Mouse (Mus musculus) left cerebral cortex, postnatal 25 days (tissue): ENCODE data around the gene Zfp808. TPM values are rescaled to one million over a fixed set of nuclear protein-coding genes. Genes with fewer than 3 reads are reported as not detected.
"Not testable (repeated sequence)": the region's sequence is repeated elsewhere in the genome, so short reads cannot be mapped to it uniquely, and the experiment has no call there.

Experiments used
- DNase-seq, 2 experiments: peaks; one replicate each; pipeline ENCODE4 v3.0.0; 2022; ENCODE audit warnings: low spot score in 2 of 2, mixed read lengths in 1 of 2
- intact Hi-C: fragments of 180-260 bp; cut with DNase I; formaldehyde crosslinking; loops from one replicate; pipeline ENCODE4 v1.15.1; 2025
- total RNA-seq, 2 experiments: library from RNA; stranded (reverse); gene quantifications; 2 replicates each; pipeline ENCODE4 v1.2.3; 2021

Zfp808 gene
- total RNA-seq = 1 to 10 TPM; 3.4 to 4.5 TPM

- intact Hi-C loops = not testable (repeated sequence)
- peak; percentile 26 to 54 for DNase-seq
Observed at GRCm38 (mm10) chr13:62129432-62130171, at the start of gene Zfp808. Gene Zfp808 (plus strand): TSS chr13:62129886.

DNA sequence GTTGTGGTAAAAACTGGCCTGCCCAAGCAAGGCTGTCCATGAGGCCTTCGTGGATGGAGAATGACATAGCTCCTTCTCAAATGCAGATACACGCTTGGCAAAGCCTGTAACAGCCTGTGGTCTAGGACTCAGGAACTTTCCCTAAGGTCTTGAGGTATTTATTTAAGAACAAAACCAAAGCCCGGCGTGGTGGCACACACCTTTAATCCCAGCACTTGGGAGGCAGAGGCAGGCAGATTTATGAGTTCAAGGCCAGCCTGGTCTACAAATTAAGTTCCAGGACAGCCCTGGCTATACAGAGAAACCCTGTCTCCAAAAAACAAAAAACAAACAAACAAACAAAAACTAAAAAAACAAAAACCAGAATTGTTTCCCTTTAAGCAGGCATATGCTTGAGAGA lies 30.9 kb upstream of the Zfp808 start:
- DNase-seq, intact Hi-C loops: not testable (repeated sequence)

DNA sequence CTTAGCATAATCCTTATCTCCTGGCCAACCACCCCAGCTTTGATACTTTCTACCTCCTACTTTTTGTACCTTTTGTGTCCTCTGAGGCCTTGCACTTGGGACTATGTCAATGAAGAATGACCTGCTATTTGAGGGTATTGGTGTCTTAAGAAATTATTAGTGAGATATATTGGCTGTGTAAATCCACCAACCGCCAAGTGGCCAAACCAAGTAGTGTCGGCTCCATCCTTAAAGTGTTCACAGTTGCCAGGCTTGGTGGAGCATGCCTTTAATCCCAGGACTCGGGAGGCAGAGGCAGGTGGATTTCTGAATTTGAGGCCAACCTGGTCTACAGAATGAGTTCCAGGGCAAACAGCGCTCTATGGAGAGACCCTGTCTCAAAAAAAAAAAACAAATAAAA lies 30.2 kb upstream of the Zfp808 start:
- DNase-seq, intact Hi-C loops: not testable (repeated sequence)

DNA sequence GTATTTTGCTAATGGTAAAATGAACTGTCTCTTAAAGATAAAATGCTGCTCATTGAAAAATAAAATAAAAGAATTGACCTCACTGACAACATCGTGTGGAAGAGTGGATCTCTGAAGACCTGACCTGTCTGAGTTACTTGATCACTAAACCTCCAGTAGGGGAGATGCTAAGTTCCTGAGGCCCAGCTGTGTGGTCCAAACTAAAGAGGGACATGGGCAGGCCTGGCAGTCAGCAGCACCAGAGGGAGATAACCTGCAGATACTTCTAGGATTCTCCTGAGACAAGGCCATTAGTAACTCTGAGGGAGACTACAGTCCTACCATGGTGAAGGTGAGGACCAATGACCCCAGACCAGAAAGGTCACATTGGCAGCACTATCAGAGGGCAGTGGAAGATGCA lies 27.3 kb upstream of the Zfp808 start:
- DNase-seq, intact Hi-C loops: not testable (repeated sequence)

DNA sequence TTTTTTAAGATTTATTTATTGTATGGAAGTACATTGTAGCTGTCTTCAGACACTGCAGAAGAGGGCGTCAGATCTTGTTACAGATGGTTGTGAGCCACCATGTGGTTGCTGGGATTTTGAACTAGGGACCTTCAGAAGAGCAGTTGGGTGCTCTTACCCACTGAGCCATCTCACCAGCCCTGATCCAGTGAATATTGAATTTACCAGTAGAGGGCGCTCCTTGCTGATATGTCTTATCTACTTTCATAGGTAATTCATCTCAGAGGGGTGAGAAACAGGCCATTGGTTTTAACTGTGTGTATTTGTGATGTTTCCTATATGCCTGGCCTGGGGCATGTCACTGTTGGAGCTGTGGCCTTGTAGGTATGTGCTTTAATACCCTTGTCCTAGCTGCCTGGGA lies 13.8 kb upstream of the Zfp808 start:
- DNase-seq, intact Hi-C loops: not testable (repeated sequence)

GRCm38 (mm10) chr13:62121578-62121977 lies 8.1 kb upstream of the Zfp808 start:
- DNase-seq, intact Hi-C loops: not testable (repeated sequence)

GRCm38 (mm10) chr13:62181835-62182755 lies 52.4 kb downstream of the Zfp808 start:
- DNase-seq, intact Hi-C loops: not testable (repeated sequence)

DNA sequence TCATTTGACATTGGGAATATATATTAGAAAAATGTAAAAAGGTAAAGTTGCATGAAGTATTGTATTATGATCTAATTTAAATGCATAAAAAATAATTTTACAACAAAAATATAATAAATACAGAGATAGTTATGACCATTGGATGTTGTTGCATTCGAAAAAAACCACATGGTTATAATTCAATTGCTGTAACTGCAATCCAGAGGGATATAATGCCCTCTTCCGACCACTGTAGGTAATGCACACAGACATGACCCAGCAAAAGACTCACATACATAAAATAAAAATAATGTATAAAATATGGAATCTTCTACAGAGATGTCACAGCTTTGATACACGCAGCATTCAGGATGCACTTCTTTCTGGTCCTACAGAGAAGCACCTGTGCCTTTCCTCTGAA lies 115.6 kb downstream of the Zfp808 start:
- intact Hi-C loops = no loop called here
- no peak for DNase-seq

GRCm38 (mm10) chr13:62255226-62255625 lies 125.5 kb downstream of the Zfp808 start:
- DNase-seq, intact Hi-C loops: not testable (repeated sequence)

DNA sequence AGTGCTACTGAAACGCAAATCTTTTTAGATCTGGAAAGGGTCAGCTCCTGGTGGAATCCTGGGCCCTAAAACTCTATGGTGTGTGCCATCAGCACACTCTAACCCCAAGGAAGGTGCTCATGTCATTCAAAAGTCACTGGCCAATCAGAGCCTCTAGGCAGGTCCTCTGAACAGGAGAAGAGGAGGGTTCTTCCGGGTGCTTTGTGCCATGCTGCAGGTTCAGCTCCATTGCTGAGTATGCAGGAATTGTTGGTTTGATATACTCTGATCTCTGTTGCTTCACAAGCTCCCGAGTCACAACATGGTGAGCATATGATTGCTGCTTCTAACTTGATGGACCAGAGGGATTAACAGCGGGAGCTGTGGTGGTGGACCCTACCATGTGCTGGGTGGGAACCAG lies 133.7 kb downstream of the Zfp808 start:
- intact Hi-C loops = no loop called here
- no peak for DNase-seq
